Mouse (Mus musculus): Measurements from ENCODE around the gene Wnt9b.

Gene Wnt9b

DNA sequence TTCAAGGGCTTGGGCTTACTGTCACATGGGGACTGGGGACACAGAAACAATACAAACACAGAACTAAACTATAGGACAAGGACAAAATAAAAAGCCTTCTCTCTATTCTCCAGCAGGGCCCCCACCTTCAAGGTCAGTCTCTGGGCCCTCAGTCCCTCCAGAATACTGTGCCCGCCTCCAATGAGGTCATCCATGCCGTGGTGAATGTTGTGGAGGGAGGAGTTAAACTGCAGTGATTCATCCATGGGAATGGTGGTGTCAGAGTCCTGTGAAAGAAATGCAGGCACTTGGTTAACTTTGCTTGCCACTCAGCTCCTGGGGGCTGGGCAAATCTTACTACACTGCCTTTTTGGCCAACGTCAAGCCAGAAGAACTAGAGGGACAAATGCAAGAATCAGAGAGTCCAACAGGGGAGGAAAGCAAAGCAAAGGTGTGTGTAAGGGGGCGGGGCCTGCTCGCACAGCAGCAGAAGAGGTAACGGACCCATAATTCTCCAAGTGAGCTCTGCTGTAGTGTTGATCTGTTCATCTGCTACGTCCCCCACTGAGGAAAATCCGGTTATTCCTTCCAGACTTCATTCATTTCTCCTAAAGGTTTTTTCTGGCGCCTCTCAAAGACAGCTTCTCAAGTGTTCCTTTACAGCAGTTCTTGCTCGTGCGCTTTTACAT lies 65.8 kb downstream of the Wnt9b start:
- no peak for DNase-seq (ENCODE audit: low spot score in 2 of 2)
